Mouse (Mus musculus) liver, postnatal 0 days (tissue): ENCODE measurements around the gene Mptx1.

Experiments used
- CTCF ChIP-seq: sonication (generic); IDR thresholded peaks from 2 replicates; pipeline ENCODE4 v1.5.1; 2016; ENCODE audit warnings: antibody characterized with exemption, low read depth
- EP300 ChIP-seq: IDR thresholded peaks from 2 replicates; pipeline ENCODE4 v1.6.1; 2016; ENCODE audit warnings: antibody characterized with exemption, low read depth, mild to moderate bottlenecking

DNA sequence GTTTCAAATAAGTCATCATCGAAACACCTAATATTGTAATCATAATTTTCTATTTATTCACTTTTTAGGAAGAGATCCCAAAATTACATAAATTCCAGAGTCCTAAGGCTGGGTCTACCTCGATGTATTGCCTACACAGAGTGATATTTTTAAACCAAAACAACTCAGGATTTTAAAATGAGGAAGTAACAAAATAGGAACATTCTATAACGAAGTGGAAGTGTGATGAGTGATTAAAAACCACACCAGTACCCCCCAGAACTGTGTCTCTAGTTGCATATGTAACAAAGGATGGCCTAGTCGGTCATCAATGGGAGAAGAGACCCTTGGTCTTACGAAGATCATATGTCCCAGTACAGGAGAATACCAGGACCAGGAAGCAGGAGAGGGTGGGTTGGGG lies 24.3 kb downstream of the Mptx1 start:
- no peak for TF ChIP-seq CTCF
- no peak for TF ChIP-seq EP300
